Mouse (Mus musculus): ENCODE data around the gene Dcn. TPM values are rescaled to one million over a fixed set of nuclear protein-coding genes. Genes with fewer than 3 reads are reported as not detected.

Gene Dcn
- polyA plus RNA-seq, 1 experiment from 2014 or later = 715 TPM

- H3K27ac ChIP-seq (ENCODE audit: low read length) = peak overlapping the region; percentile 84; the same call in 1 of the 2 replicates
- WGBS = 54% methylated on average over 8 of the region's 8 CpGs
- H3K4me3 ChIP-seq (ENCODE audit: low read depth, low read length) = peak overlapping the region; percentile 29; the same call in 1 of the 2 replicates
- H3K36me3 ChIP-seq (ENCODE audit: control insufficient read depth, insufficient read depth, low read length) = no peaks in the 10 kb centered on the region
- no peaks in the 10 kb centered on the region for H3K9me3 ChIP-seq (ENCODE audit: control insufficient read depth, low read depth, low read length)
- peak overlapping the region; percentile 30 for H3K4me2 ChIP-seq (replicated peaks; ENCODE audit: low read depth, low read length)
- no peaks in the 10 kb centered on the region for H3K4me1 ChIP-seq (ENCODE audit: control insufficient read depth, insufficient read depth, low read length)
- H3K27me3 ChIP-seq (ENCODE audit: control insufficient read depth, insufficient read depth, low read length) = no peaks in the 10 kb centered on the region
- H3K9ac ChIP-seq (replicated peaks; ENCODE audit: low read depth, low read length) = no peak overlapping the region
- ATAC-seq (ENCODE audit: insufficient number of reproducible peaks, insufficient read depth, low FRiP score, low read depth) = no peak
Measured at GRCm38 (mm10) chr10:97567489-97568135, 88.2 kb downstream of the Dcn start.

Other genes starting within 250 kb of the Dcn start
- 320 and 332 TPM in 2 replicates for gene Lum, start 85.5 kb downstream of the Dcn start, polyA plus RNA-seq (2014; fragmentation: Nextera tagmentation; extraction: Ambion mirVana)
- 1.7 and 1.8 TPM in 2 replicates for gene Kera, start 127.3 kb downstream of the Dcn start, polyA plus RNA-seq (2014; fragmentation: Nextera tagmentation; extraction: Ambion mirVana)
- gene Epyc, start 164.5 kb downstream of the Dcn start, polyA plus RNA-seq (2014; fragmentation: Nextera tagmentation; extraction: Ambion mirVana) = 0.91 and 1.2 TPM in 2 replicates
- not detected in 2 replicates for gene Ccer1, start 213.4 kb downstream of the Dcn start, polyA plus RNA-seq (2014; fragmentation: Nextera tagmentation; extraction: Ambion mirVana)
- gene C030005K15Rik, start 247.1 kb downstream of the Dcn start, polyA plus RNA-seq (2014; fragmentation: Nextera tagmentation; extraction: Ambion mirVana) = not detected in 2 replicates

Data from stomach, embryonic 14.5 days (tissue).